Mouse (Mus musculus) kidney, adult 18-20 months (tissue): ENCODE measurements at regions not wholly inside any gene's neighbourhood (a gene's known extent, or its start where the extent isn't known, plus 50 kb on each side); places are given as distances from the start of the nearest gene placed in this dataset.

Experiments
- DNase-seq: peaks from one replicate; pipeline ENCODE4 v3.0.0; 2021

DNA sequence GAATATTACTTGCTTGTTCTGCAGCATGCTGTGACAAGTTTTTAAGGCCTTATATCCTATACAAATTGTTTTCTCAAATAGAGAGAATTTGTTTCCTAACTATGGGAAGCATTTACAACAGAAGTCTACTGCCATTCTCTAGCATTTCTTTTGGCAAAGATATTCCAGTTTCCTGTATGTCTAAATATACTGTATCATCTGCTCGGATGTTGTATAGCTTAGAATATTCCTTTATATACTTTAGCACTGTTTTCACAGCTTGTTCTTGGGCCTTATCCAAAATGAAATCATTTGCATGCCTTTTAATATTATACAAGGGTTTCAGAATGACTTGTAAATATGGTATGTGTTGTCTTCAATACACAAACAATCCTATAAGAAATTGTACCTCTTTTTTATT, 92.1 kb upstream of the Ins2 start:
- DNase-seq: no peak

DNA sequence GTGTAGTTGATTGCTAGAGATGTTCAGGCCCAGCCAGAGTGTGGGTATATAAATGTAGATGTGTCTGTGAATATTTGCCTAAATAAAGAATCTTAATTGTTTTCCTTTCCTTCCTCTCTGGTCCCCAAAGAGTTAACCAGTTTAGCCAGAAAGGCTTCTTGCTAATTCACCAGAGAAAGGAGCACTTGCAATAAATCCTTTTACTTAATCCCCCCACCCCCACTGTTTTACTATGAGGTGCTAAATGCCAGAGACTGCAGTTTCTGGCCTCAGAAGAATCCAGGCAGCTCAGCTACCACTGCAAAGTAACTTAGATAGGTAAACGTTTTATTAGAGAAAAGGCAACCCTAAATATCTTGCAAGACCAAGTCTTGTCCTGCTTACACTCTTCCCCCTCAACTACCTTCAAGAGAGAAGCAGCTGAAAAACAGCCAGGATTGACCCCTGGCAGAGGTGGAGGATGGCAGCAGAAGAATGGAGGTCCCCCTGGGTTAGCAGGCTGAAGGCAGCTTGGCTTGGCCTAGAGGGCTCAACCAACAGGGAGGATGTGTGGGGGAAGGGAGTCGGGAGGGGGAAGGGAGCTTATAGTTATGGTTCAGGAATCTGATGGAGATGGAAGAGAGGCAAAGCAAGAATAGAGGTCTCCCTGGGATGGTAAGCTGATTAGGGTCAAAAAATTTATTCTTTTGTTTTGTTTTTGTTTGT, 87.9 kb upstream of the Ins2 start:
- no peak for DNase-seq

DNA sequence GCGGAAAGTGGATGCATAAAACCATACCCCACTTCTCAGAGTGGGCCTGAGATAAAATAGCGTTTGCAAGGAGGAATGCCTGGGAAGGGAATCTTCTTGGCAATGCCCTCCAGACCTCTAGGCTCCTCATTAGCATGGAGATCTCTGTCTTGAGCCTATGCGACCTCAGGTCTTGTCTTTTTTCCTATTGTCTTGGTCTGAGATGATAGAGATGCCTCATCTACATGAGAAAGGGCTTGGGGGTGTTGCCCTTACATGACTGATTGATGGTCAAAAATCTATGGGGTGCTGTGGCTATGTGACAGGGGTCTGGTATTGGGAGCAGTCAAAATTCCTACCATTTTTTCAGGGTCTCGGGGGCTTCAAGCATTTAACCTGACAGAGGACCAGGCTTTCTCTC, 67.5 kb upstream of the Ins2 start:
- DNase-seq: no peak

DNA sequence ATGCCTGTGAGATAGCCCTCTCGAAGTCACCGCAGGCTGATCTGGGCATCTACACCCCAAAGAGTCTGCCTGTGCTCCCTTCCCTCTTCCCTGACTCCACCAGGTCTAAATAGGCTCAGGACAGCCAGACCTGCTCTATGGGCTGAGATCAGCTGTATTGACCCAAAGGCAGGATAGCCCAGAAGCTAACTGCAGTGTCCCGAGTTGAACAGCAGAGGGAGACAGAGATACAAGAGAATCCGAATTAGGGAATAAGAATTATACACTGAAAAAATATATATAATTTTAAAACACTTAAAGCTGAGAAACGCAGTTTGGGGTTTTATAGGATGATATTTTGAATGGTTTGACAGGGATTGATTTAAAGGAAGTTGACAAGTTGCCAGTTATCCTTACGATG, 56.2 kb upstream of the Ins2 start:
- peak; percentile 49 for DNase-seq

DNA sequence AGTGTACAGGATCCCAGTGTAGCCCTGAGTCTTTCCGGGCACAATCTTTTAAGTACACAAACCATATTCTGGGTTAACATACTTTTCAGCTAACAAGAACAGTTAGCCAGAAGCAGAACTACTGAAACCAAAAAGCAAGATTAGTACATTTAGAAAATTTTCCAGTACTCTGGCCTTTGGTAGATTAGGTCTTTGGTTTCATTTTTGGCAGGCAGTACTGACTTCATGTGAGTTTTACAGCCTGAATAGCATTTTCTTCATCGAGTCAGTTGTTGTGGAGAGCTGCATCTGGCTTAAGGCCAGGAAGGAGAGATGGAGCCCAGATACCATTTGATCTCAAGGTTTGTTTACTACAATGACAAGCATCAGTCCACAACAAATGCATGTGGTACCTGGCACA, 51.3 kb upstream of the Ins2 start:
- DNase-seq: no peak
